Comparison of ENCODE assay signal across 10 mouse cellular contexts in genomic region chr7:25277405-25277804, GRCm38 (mm10). TPM values are rescaled to one million over a fixed set of nuclear protein-coding genes. Genes with fewer than 3 reads are reported as not detected.
DNase-seq lines count a peak whose midpoint lies in the region; ATAC-seq and TF ChIP-seq lines count a peak whose summit lies in the region.
"Had no signal": no experiment of that assay in that cellular context is flagged by ENCODE, and none has a peak within 500 bp of the region (broad histone marks: within the 10 kb centered on the region; RNA-seq: fewer than 3 reads in every experiment).

No protein-coding gene starts in this region.

- no peaks in the 10 kb centered on the region for H3K9me3 ChIP-seq in embryonic facial prominence, embryonic 14.5 days (ENCODE audit: control insufficient read depth, low read length)
- H3K9me3 ChIP-seq in hindbrain, embryonic 14.5 days (ENCODE audit: control insufficient read depth, low read length), result no peaks in the 10 kb centered on the region
- no peaks in the 10 kb centered on the region for H3K9me3 ChIP-seq in midbrain, embryonic 16.5 days (replicated peaks; ENCODE audit: control insufficient read depth, low read length, poor library complexity, severe bottlenecking)

- H3K27me3 ChIP-seq in embryonic facial prominence, embryonic 14.5 days (replicated peaks; ENCODE audit: control insufficient read depth, insufficient read depth, low read length), result no peaks in the 10 kb centered on the region
- no peaks in the 10 kb centered on the region for H3K27me3 ChIP-seq in hindbrain, embryonic 14.5 days (ENCODE audit: control insufficient read depth, insufficient read depth, low read length)
- no peaks in the 10 kb centered on the region for H3K27me3 ChIP-seq in midbrain, embryonic 16.5 days (ENCODE audit: control insufficient read depth, insufficient read depth, low read depth, low read length)

- H3K4me3 ChIP-seq in layer of hippocampus, adult 2 months, result peak overlapping the region; percentile 64; the same call in 1 of the 2 replicates
- H3K4me3 ChIP-seq in embryonic facial prominence, embryonic 14.5 days (ENCODE audit: low read depth, low read length), result peak overlapping the region; percentile 90
- no peak overlapping the region for H3K4me3 ChIP-seq in hindbrain, embryonic 14.5 days (replicated peaks; ENCODE audit: low read length)
- peak overlapping the region; percentile 66 for H3K4me3 ChIP-seq in midbrain, embryonic 16.5 days (ENCODE audit: low read depth, low read length)

- TF ChIP-seq CTCF in layer of hippocampus, adult 2 months (conservative IDR thresholded peaks at IDR 0.05), result no peak

- peak overlapping the region; percentile 99 for H3K27ac ChIP-seq in layer of hippocampus, adult 2 months
- peak overlapping the region; percentile 99 for H3K27ac ChIP-seq in embryonic facial prominence, embryonic 14.5 days (replicated peaks; ENCODE audit: low read depth, low read length)
- peak overlapping the region; percentile 99 for H3K27ac ChIP-seq in hindbrain, embryonic 14.5 days
- peak overlapping the region; percentile 100 for H3K27ac ChIP-seq in midbrain, embryonic 16.5 days (ENCODE audit: low read length)

- ATAC-seq in embryonic facial prominence, embryonic 14.5 days (ENCODE audit: low read depth), result no peak
- ATAC-seq in hindbrain, embryonic 14.5 days (ENCODE audit: low FRiP score), result no peak
- no peak for ATAC-seq in midbrain, embryonic 16.5 days

- peak overlapping the region; percentile 84 for H3K4me2 ChIP-seq in embryonic facial prominence, embryonic 14.5 days (ENCODE audit: low read depth, low read length)
- H3K4me2 ChIP-seq in hindbrain, embryonic 14.5 days (replicated peaks), result peak overlapping the region; percentile 79
- peak overlapping the region; percentile 81 for H3K4me2 ChIP-seq in midbrain, embryonic 16.5 days (ENCODE audit: low read length)

- 82% methylated on average over 4 of the region's 4 CpGs for WGBS in embryonic facial prominence, embryonic 14.5 days
- WGBS in hindbrain, embryonic 14.5 days, result 96% methylated on average over 4 of the region's 4 CpGs
- WGBS in midbrain, embryonic 16.5 days, result 97% methylated on average over 4 of the region's 4 CpGs

- H3K4me1 ChIP-seq in embryonic facial prominence, embryonic 14.5 days (ENCODE audit: control insufficient read depth, insufficient read depth, low read length), result peaks cover 48% of the 10 kb centered on the region
- peaks cover 56% of the 10 kb centered on the region for H3K4me1 ChIP-seq in hindbrain, embryonic 14.5 days (replicated peaks; ENCODE audit: control insufficient read depth, insufficient read depth, low read length)
- peaks cover 62% of the 10 kb centered on the region for H3K4me1 ChIP-seq in midbrain, embryonic 16.5 days (ENCODE audit: control insufficient read depth, insufficient read depth, low read length)

- DNase-seq in layer of hippocampus, adult 2 months (ENCODE audit: low spot score in 2 of 2), result no peak
- DNase-seq in layer of hippocampus, postnatal 14 days (ENCODE audit: low spot score in 2 of 2), result no peak
- no peak for DNase-seq in embryonic facial prominence, embryonic 14.5 days (ENCODE audit: low spot score)
- DNase-seq in hindbrain, embryonic 14.5 days (ENCODE audit: low spot score), result no peak
- no peak for DNase-seq in c-Kit-positive CD71-positive TER-119-positive erythroid progenitor cells, embryonic 14.5 days (ENCODE audit: low spot score)
- DNase-seq in yolk sac, embryonic 10.5 days (ENCODE audit: low spot score), result no peak
- DNase-seq in retina, postnatal 1 day, result no peak

- peak overlapping the region; percentile 77 for H3K9ac ChIP-seq in embryonic facial prominence, embryonic 14.5 days (ENCODE audit: low read depth, low read length)
- H3K9ac ChIP-seq in hindbrain, embryonic 14.5 days, result peak overlapping the region; percentile 82
- H3K9ac ChIP-seq in midbrain, embryonic 16.5 days (ENCODE audit: low read depth, low read length), result peak overlapping the region; percentile 90; the same call in 1 of the 2 replicates

- H3K36me3 ChIP-seq in embryonic facial prominence, embryonic 14.5 days (ENCODE audit: control insufficient read depth, insufficient read depth, low read length), result peaks cover 31% of the 10 kb centered on the region
- H3K36me3 ChIP-seq in hindbrain, embryonic 14.5 days (replicated peaks; ENCODE audit: control insufficient read depth, insufficient read depth), result peaks cover 19% of the 10 kb centered on the region
- H3K36me3 ChIP-seq in midbrain, embryonic 16.5 days (ENCODE audit: control insufficient read depth, insufficient read depth, low read length), result peaks cover 13% of the 10 kb centered on the region

RNA-seq across cellular contexts. Expression of gene Cic, which starts 9.9 kb away (rescaled TPM):
- 100 to 1,000 TPM; 218 to 225 TPM for total RNA-seq in layer of hippocampus, adult 2 months (2021)
- total RNA-seq in layer of hippocampus, postnatal 14 days (2021), result 100 to 1,000 TPM; 209 to 228 TPM
- polyA plus RNA-seq in embryonic facial prominence, embryonic 14.5 days (2014; fragmentation: Nextera tagmentation; extraction: Ambion mirVana), result 48.8 and 49.0 TPM in 2 replicates
- 42.5 and 47.5 TPM in 2 replicates for polyA plus RNA-seq in hindbrain, embryonic 14.5 days (2014; fragmentation: Nextera tagmentation; extraction: Ambion mirVana)
- polyA plus RNA-seq in midbrain, embryonic 16.5 days (2015; fragmentation: Nextera tagmentation; extraction: Ambion mirVana), result 33.8 and 38.8 TPM in 2 replicates

RNA-seq across cellular contexts. Expression of gene Pafah1b3, which starts 20.4 kb away (rescaled TPM):
- 10 to 100 TPM; 16.9 to 21.0 TPM for total RNA-seq in layer of hippocampus, adult 2 months (2021)
- total RNA-seq in layer of hippocampus, postnatal 14 days (2021), result 10 to 100 TPM; 35.3 to 37.1 TPM
- 173 and 200 TPM in 2 replicates for polyA plus RNA-seq in embryonic facial prominence, embryonic 14.5 days (2014; fragmentation: Nextera tagmentation; extraction: Ambion mirVana)
- polyA plus RNA-seq in hindbrain, embryonic 14.5 days (2014; fragmentation: Nextera tagmentation; extraction: Ambion mirVana), result 523 and 576 TPM in 2 replicates
- polyA plus RNA-seq in midbrain, embryonic 16.5 days (2015; fragmentation: Nextera tagmentation; extraction: Ambion mirVana), result 672 and 703 TPM in 2 replicates

RNA-seq across cellular contexts. Expression of gene Prr19, which starts 23.8 kb away (rescaled TPM):
- total RNA-seq in layer of hippocampus, adult 2 months (2021), result not detected
- not detected for total RNA-seq in layer of hippocampus, postnatal 14 days (2021)
- 0.77 and 1.3 TPM in 2 replicates for polyA plus RNA-seq in embryonic facial prominence, embryonic 14.5 days (2014; fragmentation: Nextera tagmentation; extraction: Ambion mirVana)
- 4.2 and 5.2 TPM in 2 replicates for polyA plus RNA-seq in hindbrain, embryonic 14.5 days (2014; fragmentation: Nextera tagmentation; extraction: Ambion mirVana)
- polyA plus RNA-seq in midbrain, embryonic 16.5 days (2015; fragmentation: Nextera tagmentation; extraction: Ambion mirVana), result 4.3 and 5.6 TPM in 2 replicates
- total RNA-seq: adrenal gland, postnatal 14 days had no signal
- polyA plus RNA-seq: small intestine, adult 2 months had no signal

RNA-seq across cellular contexts. Expression of gene Erf, which starts 26.8 kb away (rescaled TPM):
- 10 to 100 TPM; 40.3 to 45.1 TPM for total RNA-seq in layer of hippocampus, adult 2 months (2021)
- total RNA-seq in layer of hippocampus, postnatal 14 days (2021), result 10 to 100 TPM; 41.0 to 47.2 TPM
- polyA plus RNA-seq in embryonic facial prominence, embryonic 14.5 days (2014; fragmentation: Nextera tagmentation; extraction: Ambion mirVana), result 23.3 and 26.0 TPM in 2 replicates
- polyA plus RNA-seq in hindbrain, embryonic 14.5 days (2014; fragmentation: Nextera tagmentation; extraction: Ambion mirVana), result 5.7 and 6.7 TPM in 2 replicates
- polyA plus RNA-seq in midbrain, embryonic 16.5 days (2015; fragmentation: Nextera tagmentation; extraction: Ambion mirVana), result 2.3 and 2.8 TPM in 2 replicates

RNA-seq across cellular contexts. Expression of gene Tmem145, which starts 28.5 kb away (rescaled TPM):
- total RNA-seq in layer of hippocampus, adult 2 months (2021), result 10 to 100 TPM; 27.4 to 27.8 TPM
- total RNA-seq in layer of hippocampus, postnatal 14 days (2021), result 10 to 100 TPM; 43.2 to 46.9 TPM
- 1.7 and 2.0 TPM in 2 replicates for polyA plus RNA-seq in embryonic facial prominence, embryonic 14.5 days (2014; fragmentation: Nextera tagmentation; extraction: Ambion mirVana)
- polyA plus RNA-seq in hindbrain, embryonic 14.5 days (2014; fragmentation: Nextera tagmentation; extraction: Ambion mirVana), result 74.9 and 81.2 TPM in 2 replicates
- polyA plus RNA-seq in midbrain, embryonic 16.5 days (2015; fragmentation: Nextera tagmentation; extraction: Ambion mirVana), result 83.8 and 98.0 TPM in 2 replicates
